Mouse (Mus musculus): ENCODE measurements around the gene Aff1.

Aff1 gene

DNA sequence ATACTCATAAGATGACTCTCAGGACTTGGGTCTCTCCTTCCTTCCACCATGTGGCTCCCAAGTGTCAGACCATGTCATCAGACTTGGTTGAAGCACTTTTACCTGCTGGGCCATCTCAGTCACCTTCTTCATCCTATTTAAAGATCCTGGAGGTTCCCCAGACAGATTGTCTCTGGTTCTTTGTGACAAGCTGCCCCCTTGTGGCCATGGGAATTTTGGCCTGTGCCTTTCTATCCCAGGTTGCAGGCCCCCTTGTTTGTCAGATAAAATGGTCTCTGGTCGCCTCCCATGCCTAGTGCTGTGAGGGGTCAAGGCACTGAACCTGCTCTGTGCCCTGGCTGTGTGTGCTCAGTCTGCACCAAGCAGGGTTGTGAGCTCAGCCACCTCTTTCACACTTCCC lies 151.8 kb downstream of the Aff1 start:
- peak in 1 of 2 experiments; percentile 72 for DNase-seq

DNA sequence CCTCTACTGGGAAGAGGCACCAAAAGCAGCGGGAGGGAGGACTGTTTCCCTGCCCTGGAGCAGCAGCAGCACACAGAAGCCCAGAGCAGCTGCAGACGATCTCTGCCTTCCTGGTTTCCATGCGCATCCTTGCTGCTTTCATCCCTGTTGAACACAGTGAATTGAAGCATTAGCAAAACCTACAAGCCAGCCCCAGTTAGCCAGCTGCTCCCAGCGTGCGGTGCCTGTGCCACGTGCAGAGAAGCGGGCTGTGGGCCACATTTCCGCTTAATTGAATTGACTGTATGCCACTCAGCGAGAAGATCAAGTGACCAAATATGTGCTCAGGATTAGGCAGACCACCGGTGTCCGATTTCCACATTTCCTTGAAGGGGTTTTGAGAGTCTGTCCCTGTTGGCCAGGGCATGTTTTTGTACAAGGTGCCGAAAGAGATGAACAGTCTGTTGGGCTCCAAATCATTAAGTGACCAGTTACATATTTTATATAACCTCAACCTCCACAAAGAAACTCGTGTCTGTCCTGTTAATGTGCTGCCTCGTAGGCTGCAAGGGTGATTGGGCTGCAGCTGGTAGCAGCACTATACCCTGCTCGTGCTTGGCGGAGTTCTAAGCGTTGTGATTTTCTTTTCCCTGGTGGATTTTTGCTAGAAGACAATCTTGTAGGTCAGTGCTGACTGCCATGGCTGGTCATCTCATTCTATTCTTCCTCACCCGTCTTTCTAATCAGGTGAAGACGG lies 153.4 kb downstream of the Aff1 start:
- DNase-seq: no peak

DNA sequence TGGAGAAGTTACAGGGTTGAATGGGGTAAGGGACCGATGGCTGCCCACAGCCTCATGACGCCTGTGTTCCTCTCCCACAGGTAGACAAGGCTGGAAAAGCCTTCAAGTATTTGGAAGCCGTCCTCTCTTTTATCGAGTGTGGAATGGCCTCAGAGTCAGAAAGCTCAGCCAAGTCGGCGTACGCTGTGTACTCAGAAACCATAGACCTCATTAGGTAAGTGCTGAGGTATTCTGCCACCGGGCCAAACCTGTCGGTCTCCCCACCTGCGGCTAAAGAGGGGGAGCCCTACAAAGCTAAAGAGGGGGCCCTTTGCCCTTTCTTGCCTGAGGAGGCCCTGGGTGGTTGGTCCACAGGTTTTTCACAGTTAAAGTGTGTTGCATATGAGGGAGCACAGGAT lies 154.0 kb downstream of the Aff1 start:
- no peak for DNase-seq

DNA sequence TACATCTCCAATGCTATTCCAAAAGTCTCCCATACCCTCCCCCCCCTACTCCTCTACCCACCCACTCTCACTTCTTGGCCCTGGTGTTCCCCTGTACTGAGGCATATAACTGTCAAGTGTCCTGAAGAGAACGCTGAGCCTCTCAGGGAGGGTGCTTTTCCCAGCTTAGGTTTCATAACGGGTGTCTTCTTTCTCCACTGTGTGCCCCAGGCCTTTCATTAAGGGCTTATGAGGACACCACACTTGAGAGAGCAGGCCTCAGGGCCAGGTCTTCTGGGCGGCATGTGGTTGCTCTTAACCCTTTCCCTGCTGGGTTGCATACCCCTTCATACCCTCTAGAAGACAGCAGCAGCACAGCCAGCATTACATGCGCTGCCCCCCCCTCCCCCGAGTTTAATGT lies 154.4 kb downstream of the Aff1 start:
- peak; percentile 18 to 72 for DNase-seq

DNA sequence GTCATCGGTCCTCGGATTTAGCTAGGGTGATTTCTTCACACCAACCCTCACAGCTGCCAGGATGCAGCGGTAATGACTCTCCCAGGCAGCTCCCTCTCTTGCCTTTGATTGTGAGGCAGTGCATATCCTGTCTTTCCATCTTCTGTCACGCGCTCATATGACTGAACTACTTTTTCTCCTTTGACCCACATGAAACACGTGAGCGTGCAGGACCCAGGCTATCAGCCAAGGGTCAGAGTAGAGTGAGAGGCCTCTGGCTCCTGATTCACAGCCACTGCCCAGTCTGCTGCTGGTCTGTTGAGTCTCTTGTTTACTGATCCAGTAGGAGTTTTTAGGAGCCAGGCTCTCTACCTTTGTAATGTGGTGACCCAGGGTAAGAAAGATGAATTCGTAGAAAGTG lies 156.4 kb downstream of the Aff1 start:
- peak; percentile 76 to 89 for DNase-seq

DNA sequence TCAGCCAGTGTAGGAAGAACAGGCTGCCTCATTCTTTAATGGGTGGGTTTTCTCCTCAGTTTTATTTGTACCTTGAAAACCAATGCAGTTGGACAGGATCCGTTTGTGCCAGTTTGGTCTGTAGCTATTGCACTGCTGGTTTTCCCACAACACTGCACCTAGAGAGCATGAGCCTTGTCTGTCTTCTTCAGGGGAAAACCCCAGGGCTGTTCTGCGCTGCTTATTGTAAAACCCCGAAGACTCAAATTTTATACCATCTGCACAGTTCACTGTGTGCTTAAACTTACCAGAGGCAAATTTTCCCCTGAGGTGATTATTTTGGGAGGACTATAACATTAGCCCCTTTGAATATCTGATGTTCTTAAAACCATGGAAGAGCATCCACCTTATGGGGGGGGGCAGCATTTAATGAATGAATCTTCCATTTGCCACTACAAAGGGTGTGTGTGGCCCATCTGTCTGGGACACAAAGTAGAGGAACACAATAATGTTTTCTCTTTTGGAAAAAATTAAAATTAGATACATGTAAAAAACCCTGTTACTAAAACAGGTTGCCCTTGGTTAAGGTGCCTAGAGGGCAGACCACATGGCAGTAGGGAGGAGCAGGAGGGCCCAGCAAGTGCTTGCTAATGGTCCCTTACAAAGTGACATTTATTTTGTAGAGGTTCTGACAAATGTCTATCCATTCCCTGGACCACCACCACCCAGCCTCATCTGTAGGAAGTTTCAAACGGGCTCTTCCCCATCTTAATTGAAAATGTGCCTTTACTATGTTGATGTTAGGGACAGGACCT lies 160.8 kb downstream of the Aff1 start:
- DNase-seq: peak in 1 of 2 experiments; percentile 13

DNA sequence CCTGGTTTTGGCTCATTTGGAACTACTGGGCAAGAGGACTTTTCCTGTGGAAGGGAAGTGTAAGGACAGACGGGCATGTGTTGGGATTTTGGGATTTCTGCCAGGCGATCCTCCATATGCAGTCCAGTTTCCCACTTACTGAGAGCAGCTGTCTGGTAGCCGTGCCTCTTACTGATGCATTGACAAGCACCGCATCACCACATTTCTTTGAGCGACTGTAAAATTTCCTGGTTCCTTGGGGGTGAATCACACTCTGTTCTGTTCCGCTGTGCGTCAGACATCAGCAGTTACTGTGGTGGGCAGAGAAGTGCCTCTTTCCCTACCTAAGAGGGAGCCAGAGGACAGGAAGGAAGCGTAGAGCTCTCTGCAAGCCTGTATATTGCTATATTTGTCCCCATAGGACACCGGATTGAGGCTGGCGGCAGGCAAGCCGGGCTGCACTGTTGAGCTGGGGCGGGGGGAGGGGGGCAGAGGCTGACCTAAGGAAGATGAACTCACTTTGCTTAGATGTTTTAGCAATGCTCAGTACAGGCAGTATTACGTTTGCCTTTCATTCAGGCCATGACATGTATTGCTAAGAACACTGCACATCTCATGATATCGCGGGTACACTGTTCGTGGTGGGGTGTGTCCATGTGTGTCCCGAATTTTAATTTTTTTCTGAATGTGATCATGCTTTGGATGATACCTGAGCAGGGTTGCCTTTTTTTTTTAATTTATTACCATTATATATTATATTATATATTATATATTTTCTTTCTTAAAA lies 162.1 kb downstream of the Aff1 start:
- no peak for DNase-seq

DNA sequence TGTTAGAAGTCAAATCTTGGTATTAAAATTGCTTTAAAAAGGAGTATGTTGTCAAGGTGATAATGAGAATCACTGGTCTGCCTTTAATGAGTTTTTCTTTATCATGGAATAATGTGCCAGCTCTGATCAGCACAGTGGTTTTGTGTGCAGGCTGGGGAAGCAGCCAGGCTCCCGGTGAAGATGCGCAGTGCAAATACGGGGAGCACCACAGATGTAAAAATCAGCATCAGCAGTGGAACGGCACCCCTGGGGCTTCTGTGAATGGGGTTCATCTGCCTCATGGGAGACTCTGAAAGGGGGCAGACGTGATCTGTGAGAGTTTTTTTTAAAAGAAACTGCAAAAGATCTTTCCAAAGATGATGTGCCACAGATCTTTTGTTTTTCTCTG lies 162.6 kb downstream of the Aff1 start:
- DNase-seq: no peak

DNA sequence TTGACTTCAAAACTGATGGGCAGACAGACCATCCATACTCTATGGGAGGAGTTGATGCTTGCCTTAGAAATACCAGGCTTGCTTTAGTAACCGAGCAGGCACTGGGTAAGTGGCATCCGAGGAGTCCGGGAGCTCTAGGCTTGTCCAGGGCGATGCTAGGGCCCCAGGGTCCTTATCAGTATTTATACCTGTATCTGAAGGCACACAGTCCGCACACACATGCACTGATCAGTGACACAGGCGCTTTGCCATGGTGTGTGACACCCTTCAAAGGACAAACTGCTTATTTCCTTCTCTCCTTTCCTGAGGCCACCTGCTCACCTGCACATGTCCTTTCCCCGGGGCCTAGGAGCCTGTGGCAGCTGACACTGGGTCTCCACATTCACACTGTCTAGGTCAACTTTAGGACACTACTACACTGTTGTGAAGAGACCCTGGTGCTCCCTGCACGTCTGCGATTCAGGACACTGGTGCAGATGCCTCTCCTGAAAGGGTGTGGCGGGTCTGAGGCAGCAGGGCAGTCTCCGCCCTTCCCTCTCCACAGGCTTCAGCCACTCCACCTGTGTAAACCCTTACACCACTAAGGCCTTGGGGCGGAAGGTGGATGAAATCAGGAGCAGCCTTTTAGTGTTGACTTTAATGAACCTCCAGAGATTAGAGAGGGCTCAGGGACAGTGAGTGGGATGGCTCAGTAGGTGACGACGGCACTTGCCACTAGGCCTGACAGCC lies 163.5 kb downstream of the Aff1 start:
- DNase-seq: no peak

DNA sequence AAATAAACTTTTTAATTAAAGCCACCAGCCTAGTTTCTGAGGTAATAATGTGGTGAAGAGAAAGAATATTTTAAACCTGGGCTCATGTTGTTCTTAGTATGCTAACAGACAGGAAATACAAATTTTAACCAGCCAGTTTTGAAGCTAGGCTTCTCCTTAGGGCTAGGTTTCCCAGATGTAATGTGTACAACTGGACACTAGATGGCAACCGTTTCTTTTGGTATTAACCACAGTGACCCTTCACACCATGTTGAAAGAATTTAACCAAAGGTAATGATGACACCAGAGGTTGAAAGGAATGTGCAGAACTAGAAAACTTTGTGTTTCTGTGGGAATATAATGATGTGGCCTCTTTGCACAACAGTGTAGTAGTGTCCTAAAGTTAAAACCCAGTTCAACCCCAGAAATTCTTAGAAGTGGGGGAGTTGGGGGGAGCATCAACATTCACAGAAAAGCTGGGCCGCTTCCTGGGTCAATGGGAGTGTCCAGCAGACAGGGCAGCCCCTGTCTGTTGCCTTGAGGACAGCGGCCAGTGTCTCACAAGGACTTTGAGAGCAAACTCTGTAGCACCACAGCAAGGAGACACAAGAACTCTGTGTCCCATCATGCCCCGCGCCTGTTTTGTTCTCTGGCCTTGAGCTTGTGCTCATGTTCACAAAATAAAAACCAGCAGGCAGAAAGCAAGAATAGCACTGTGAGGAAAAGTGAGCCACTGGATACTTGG lies 164.3 kb downstream of the Aff1 start:
- peak in 1 of 2 experiments; percentile 68 for DNase-seq

DNA sequence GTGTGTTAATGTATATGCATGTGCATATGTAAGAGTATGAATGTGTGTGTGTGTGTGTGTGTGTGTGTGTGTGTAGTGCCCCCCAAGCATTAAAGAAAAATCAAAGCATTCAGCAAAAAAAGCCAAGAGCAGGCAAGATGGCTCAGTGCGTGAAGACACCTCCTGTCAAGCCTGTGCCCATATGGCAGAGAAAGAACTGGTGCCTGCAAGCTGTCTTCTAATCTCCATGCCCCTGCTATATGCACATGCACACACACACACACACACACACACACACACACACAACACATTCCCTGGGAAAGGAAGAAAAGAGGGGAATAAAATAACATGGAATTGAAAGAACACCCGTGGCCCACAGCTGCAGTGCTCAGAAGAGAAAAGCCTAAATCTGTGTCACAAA lies 165.0 kb downstream of the Aff1 start:
- no peak for DNase-seq

DNA sequence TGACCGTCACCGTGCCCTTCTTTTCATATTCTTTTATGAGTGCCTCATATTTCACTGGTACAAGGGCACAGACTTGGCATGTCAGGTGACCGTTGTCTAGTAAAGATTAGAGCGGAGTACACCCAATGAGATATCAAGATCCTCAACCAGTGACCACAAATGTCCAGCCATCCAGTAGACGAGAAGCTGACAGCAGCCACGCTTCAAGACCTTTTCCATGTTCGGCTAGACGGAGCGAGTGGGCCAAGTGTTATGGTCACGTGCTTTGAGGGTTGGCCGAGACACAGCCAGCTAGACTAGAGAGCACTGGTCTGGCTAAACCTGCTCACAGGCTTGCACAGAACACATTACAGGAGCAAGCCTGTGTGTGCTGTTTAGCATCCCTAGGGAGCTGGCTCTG lies 168.4 kb downstream of the Aff1 start:
- no peak for DNase-seq

DNA sequence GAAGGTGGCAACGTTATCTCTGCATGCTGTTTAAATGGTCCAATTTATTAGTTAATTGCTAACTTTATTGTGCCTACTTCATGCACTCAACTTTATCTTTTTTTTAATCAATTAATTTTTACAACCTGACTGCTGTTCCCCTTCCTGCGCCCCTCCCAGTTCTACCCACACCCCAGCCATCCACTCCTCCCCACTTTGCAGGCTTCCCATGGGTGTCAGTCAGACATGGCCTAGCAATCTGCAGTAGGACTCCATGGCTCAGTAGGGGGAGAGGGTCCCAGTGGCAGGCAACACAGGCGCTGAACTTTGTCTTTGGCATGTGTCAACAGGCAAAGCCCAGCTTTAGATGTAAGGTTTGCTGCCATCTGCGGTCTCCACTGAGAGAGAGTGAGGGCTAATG lies 171.6 kb downstream of the Aff1 start:
- no peak for DNase-seq

DNA sequence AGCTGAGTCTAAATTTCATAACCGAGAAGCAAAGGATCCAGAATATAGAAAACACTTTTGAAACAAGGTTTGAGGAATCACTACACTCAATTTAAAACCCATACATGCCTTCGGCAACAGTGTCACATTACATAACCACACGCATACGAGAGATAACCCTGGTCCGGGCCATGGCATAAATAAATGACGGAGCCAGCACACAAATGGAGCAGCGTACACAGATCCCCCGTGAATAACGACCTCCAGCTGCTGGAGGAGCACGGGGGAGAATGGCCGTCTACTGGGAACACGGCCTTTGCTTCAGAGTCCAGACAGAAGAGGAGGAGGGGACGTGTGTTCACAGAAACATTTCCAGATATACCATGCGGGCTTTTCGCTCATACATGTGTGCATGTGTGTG lies 197.6 kb downstream of the Aff1 start:
- no peak for DNase-seq

DNA sequence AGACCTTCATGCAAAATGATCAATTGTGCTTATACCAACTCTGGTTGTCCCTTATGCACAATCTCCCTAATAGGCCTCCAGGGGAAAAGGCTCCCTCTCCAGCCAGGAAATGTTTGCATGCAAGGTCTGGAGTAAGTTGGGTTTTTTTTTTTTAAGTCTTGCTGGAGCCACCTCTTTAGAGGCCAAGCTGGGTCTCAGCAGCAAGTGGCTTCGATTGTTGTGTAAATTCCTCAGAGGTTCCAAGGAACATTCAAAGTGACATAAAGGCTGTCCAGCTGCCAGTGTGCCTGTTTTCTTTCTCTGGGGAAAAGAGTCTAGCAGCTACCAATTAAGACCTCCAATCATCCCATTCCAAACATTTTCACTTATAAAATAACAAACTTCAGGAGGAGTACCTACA lies 206.1 kb downstream of the Aff1 start:
- DNase-seq: no peak

All from kidney, postnatal 25 days (tissue).